Mouse (Mus musculus) right cerebral cortex, postnatal 4 days (tissue): Measurements from ENCODE around the gene Gm4846.
"Not testable (repeated sequence)": the region's sequence is repeated elsewhere in the genome, so short reads cannot be mapped to it uniquely, and the experiment has no call there.

Experiments used
- DNase-seq: peaks from one replicate; pipeline ENCODE4 v3.0.0-alpha.2; 2022

The Gm4846 gene

DNA sequence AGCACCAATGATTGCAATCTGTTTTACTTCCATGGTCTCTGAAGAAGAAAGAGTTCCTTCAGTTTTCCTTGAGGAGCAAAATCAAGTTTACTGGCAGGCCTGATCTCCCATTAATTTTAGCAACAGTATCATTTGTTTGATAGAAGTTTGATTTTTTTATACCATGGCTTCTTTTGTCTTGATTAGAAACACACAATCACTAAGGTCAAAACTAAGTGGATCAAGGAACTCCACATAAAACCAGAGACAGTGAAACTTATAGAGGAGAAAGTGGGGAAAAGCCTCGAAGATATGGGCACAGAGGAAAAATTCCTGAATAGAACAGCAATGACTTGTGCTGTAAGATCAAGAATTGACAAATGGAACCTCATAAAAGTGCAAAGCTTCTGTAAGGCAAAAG lies at the start of gene Gm4846:
Gm4846 (minus strand) TSS at position 101 of the 400 bp plus-strand sequence.
- not testable (repeated sequence) for DNase-seq

DNA sequence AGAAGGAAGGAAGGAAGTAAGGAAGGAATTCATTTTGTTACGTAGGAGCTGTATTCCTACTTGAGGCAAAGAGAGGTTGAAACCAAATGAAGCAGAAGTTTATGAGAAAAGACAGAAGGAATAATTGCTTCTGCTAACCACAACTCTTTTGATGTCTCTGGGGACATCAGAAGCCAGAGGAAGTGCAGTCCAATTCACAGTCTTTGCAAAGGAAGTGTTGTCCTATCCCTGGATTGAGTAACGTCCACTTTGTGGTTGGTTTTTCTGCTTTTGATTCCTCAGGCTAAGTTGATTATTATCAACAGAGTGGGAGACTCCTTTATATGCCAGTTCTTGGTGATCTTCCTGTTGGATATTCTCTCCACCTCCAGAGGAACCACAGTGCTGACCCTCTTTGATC lies 34.1 kb upstream of the Gm4846 start:
- DNase-seq: not testable (repeated sequence)

DNA sequence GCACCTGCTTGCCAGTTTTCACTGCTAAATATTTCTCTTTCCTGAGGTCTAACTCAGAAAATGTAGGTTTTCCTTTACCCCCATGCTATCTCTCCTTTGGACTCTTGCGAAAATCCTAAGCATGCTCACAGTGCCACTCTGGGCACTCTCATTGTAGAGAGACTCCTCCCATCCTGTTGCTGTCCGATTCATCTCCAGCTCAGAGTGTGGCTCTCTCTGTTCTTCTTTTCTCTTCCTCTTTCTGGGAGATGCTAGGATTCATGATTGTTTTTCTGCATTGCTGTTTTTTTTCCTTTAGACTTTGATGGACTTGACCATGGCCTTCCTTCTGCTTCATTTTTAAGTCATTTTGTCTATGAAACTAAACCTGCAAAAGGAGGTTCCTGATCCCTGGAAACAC lies 27.3 kb upstream of the Gm4846 start:
- DNase-seq: not testable (repeated sequence)

DNA sequence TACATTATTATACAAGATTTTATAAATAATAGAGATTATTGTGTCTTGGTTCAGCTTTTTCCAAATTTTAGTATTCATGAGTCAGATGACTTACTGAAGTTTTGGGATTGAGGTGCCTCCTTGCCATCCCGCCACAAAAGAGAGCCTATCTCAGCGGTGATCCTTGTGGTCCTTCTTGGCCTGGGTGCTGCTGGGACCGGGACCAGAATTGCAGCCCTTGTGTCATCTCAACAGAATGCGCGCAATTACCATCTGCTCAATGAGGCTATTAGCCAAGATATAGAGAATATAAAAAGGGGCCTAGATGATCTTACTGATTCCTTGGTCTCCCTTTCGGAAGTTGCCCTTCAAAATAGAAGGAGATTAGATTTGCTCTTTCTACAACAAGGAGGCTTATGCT lies 22.2 kb upstream of the Gm4846 start:
- DNase-seq: not testable (repeated sequence)

DNA sequence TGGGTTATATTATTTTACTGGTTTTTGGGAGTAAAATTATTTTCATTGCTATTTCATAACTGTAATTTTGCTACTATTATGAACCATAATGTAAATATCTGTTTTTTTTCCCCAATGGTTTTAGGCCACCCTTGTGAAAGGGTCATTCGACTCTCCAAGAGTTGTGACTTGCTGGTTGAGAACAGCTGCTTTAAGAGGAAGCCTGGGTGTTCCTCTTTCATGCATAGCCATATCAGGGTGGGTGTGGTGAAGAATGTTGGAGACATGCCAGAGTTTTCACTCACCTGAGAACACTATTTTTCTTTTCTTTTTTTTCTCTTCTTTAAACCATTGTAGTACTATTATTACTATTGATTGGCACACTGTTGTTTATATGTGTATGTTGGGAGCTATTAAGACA lies 19.2 kb upstream of the Gm4846 start:
- DNase-seq: no peak

DNA sequence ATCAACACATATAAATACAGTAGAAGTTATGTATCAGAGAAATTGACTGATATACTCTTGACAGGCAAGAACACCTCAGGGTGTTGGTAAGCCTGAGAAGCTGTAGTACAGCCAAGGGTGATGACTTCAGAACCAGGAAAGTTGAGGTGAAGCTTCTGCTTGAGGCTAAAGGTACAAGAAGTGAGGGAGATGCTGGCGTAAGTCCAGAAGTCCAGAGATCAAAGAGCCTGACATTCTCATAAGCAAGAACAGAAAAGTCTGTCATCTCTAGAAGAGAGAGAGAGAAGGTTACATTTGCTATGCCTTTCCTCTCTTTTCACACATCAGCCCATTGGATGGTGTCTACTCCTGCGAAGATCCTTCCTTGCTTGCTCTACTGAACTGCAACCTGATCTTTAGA lies 6.8 kb upstream of the Gm4846 start:
- not testable (repeated sequence) for DNase-seq

DNA sequence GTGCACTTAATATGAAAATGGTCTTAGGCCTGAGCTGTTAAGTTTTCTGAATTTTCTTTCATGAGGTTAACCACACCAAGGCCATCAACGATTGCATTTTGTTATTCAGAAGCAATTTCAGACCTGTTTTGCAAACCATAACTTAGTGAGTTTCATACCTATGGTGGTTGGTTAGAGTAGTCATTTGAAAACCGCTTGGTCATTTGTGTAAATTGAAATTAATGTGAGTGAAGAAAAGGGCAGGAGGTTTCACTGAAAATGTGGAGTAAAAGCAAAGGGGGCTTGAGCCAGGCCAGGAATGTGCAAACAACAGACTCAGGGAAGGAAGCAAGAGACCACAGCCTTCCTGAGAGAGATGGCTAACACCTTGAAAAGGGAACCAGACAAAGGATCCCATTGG lies 17.9 kb downstream of the Gm4846 start:
- DNase-seq: no peak

DNA sequence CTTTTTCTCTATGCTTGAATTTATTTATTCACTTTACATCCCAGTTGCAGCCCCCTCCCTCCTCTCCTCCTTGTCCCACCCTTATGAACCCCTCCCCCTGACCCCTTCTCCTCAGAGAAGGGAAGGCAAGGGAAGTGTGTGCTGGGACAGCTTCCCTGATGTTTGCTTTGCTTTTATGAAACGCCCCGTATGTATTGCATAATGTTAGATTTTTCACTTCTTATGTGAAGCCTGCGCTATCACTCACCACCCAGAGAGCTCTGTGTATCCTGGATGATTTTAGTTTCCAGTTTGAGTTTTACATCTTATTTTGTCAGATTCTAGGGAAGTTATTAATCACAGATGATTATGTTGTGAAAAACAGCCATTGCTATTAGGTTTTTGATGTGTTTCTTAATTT lies 30.2 kb downstream of the Gm4846 start:
- DNase-seq: no peak

DNA sequence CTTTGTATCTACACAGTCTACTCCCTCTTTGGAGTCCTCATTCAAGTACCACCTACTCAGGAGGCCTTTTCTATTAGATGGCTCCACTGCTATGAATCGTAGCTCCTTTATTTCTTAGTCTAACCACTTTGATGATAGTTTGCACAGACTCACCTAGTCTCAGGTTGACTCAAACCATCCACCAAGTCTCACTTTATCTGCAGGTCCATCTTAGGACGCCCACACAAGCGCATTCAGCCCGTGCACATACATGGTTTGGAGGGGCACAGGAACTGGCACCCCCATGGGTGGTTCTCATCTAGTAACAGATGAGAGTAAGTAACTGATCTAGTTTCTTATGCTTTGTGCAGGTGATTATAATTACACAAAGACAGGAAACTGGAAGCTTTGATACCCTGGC lies 34.8 kb downstream of the Gm4846 start:
- no peak for DNase-seq

DNA sequence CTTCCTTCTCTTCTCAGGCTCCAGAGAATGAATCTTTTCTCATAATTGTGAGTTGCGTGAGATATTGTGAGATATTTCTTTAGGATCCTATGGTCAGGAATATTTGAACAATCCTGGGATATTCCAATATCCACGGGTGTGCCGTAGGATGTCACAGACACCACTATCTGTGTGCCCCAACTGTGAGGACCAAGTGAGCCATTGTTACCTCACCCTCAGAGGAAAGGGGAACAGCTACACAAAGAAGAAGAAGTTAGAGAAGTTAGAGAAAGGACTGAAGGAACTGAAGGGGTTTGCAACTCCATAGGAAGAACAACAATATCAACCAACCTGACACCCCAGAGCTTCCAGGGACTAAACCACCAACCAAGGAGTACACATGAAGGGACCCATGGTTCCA lies 55.4 kb downstream of the Gm4846 start:
- DNase-seq: no peak

DNA sequence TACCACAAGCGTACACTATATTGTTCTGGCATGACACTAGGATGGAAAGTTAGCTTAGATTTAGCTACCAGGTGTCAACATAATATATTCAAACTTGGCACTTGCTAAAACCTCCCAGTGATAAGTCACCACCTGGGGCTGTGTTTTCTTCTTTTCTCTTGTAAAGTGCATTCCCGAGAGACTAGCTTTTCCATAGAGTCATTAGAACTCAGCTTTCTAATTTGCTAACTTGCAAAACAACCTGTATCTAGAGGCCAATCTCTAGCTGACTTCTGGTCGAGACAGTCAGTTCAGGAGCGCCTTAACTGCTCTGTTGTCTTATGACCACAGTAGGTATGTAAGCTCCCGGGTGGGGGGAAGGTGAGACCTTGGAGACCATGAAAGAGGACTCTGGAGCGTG lies 58.0 kb downstream of the Gm4846 start:
- DNase-seq: no peak
